Mouse (Mus musculus): ENCODE measurements around the gene Pla1a. TPM values are rescaled to one million over a fixed set of nuclear protein-coding genes. Genes with fewer than 3 reads are reported as not detected.

The Pla1a gene
- polyA plus RNA-seq, 1 experiment, result 2.1 TPM

GRCm38 (mm10) chr16:38373941-38374340 lies 59.0 kb downstream of the Pla1a start:
- DNase-seq (ENCODE audit: low read depth, low spot score), result no peak
- WGBS, result 86% methylated on average over 16 of the region's 16 CpGs

- WGBS, result 81% methylated on average over 10 of the region's 10 CpGs
- no peak for DNase-seq (ENCODE audit: low read depth, low spot score)
Observed at GRCm38 (mm10) chr16:38373439-38373838, 59.5 kb downstream of the Pla1a start.

- WGBS, result 91% methylated on average over 4 of the region's 4 CpGs
- no peak for DNase-seq (ENCODE audit: low read depth, low spot score)
Observed at GRCm38 (mm10) chr16:38372876-38373275, 60.1 kb downstream of the Pla1a start.

- 86% methylated on average over 15 of the region's 15 CpGs for WGBS
- DNase-seq (ENCODE audit: low read depth, low spot score), result no peak
Observed at GRCm38 (mm10) chr16:38371705-38372296, 61.1 kb downstream of the Pla1a start.

- no peak for DNase-seq (ENCODE audit: low read depth, low spot score)
- 63% methylated on average over 8 of the region's 8 CpGs for WGBS
Observed at GRCm38 (mm10) chr16:38370633-38371374, 62.1 kb downstream of the Pla1a start.

- WGBS, result 83% methylated on average over 4 of the region's 4 CpGs
- DNase-seq (ENCODE audit: low read depth, low spot score), result no peak
Observed at GRCm38 (mm10) chr16:38369992-38370484, 62.9 kb downstream of the Pla1a start.

GRCm38 (mm10) chr16:38369431-38369830 lies 63.5 kb downstream of the Pla1a start:
- DNase-seq (ENCODE audit: low read depth, low spot score), result no peak
- 86% methylated on average over 8 of the region's 8 CpGs for WGBS

GRCm38 (mm10) chr16:38369000-38369399 lies 63.9 kb downstream of the Pla1a start:
- no peak for DNase-seq (ENCODE audit: low read depth, low spot score)
- 77% methylated on average over 7 of the region's 7 CpGs for WGBS

GRCm38 (mm10) chr16:38368336-38368735 lies 64.6 kb downstream of the Pla1a start:
- DNase-seq (ENCODE audit: low read depth, low spot score), result no peak
- 48% methylated on average over 10 of the region's 10 CpGs for WGBS

- WGBS, result 81% methylated on average over 4 of the region's 4 CpGs
- DNase-seq (ENCODE audit: low read depth, low spot score), result no peak
Observed at GRCm38 (mm10) chr16:38366231-38366630, 66.7 kb downstream of the Pla1a start.

- 85% methylated on average over 10 of the region's 10 CpGs for WGBS
- no peak for DNase-seq (ENCODE audit: low read depth, low spot score)
Observed at GRCm38 (mm10) chr16:38365390-38365789, 67.6 kb downstream of the Pla1a start.

- 75% methylated on average over 7 of the region's 7 CpGs for WGBS
- no peak for DNase-seq (ENCODE audit: low read depth, low spot score)
Observed at GRCm38 (mm10) chr16:38363657-38364056, 69.3 kb downstream of the Pla1a start.

- WGBS, result 61% methylated on average over 3 of the region's 3 CpGs
- DNase-seq (ENCODE audit: low read depth, low spot score), result no peak
Observed at GRCm38 (mm10) chr16:38363256-38363595, 69.7 kb downstream of the Pla1a start.

- DNase-seq (ENCODE audit: low read depth, low spot score), result no peak
- 75% methylated on average over 20 of the region's 20 CpGs for WGBS
Observed at GRCm38 (mm10) chr16:38362493-38363255, 70.3 kb downstream of the Pla1a start.

GRCm38 (mm10) chr16:38361933-38362332 lies 71.0 kb downstream of the Pla1a start, which contains the start of gene Popdc2:
Popdc2 (plus strand) TSS chr16:38362209.
- WGBS, result 41% methylated on average over 10 of the region's 10 CpGs
- DNase-seq (ENCODE audit: low read depth, low spot score), result no peak

GRCm38 (mm10) chr16:38360317-38360716 lies 72.6 kb downstream of the Pla1a start:
- WGBS, result 38% methylated on average over 2 of the region's 2 CpGs
- no peak for DNase-seq (ENCODE audit: low read depth, low spot score)

- 64% methylated on average over 3 of the region's 3 CpGs for WGBS
Observed at GRCm38 (mm10) chr16:38359857-38360256, 73.1 kb downstream of the Pla1a start.

GRCm38 (mm10) chr16:38359241-38359640 lies 73.7 kb downstream of the Pla1a start:
- 77% methylated on average over 2 of the region's 2 CpGs for WGBS
- no peak for DNase-seq (ENCODE audit: low read depth, low spot score)

More at GRCm38 (mm10) chr16:38359857-38360256, 73.1 kb downstream of the Pla1a start:
- DNase-seq (ENCODE audit: low read depth, low spot score), result no peak

- WGBS, result 91% methylated on average over 6 of the region's 6 CpGs
Observed at GRCm38 (mm10) chr16:38358256-38358812, 74.6 kb downstream of the Pla1a start.

More at GRCm38 (mm10) chr16:38358256-38358812, 74.6 kb downstream of the Pla1a start:
- DNase-seq (ENCODE audit: low read depth, low spot score), result no peak

Measured in large intestine, adult 2 months (tissue).